Mouse (Mus musculus) MEL (cell line): ENCODE results near the gene Lmbrd1.

Source experiments
- CTCF ChIP-seq, 3 experiments: IDR thresholded peaks in 2 of 3; conservative IDR thresholded peaks in 1 of 3; 2 replicates each; pipeline ENCODE4 v1.5.1; 2011 to 2012; ENCODE audit warnings: low read length in 3 of 3, low read depth in 2 of 3, mild to moderate bottlenecking in 2 of 3, improper control_type of control experiment in 1 of 3, inconsistent platforms in 1 of 3, mixed read lengths in 1 of 3, moderate library complexity in 1 of 3; ENCODE audit not compliant: control insufficient read depth in 1 of 3, insufficient read depth in 1 of 3, poor library complexity in 1 of 3, severe bottlenecking in 1 of 3
- GABPA ChIP-seq: IDR thresholded peaks from 2 replicates; pipeline ENCODE4 v1.6.1; 2012; ENCODE audit warnings: low read depth, mild to moderate bottlenecking, inconsistent platforms, low read length, improper control_type of control experiment, moderate library complexity
- MAZ ChIP-seq: IDR thresholded peaks from 2 replicates; pipeline ENCODE4 v1.6.1; 2012; ENCODE audit warnings: low read depth, mild to moderate bottlenecking, inconsistent platforms, low read length, improper control_type of control experiment
- MXI1 ChIP-seq: IDR thresholded peaks from 2 replicates; pipeline ENCODE4 v1.6.1; 2011; ENCODE audit warnings: mild to moderate bottlenecking, low read depth, low read length, improper control_type of control experiment
- NRF1 ChIP-seq: IDR thresholded peaks from 2 replicates; pipeline ENCODE4 v1.6.1; 2014; ENCODE audit warnings: low read depth, mild to moderate bottlenecking, inconsistent platforms, low read length, improper control_type of control experiment, moderate library complexity; ENCODE audit not compliant: poor library complexity, insufficient read depth, severe bottlenecking
- RAD21 ChIP-seq: IDR thresholded peaks from 2 replicates; pipeline ENCODE4 v1.6.1; 2011; ENCODE audit warnings: mild to moderate bottlenecking, low read depth, low read length, improper control_type of control experiment
- TAL1 ChIP-seq: IDR thresholded peaks from 2 replicates; pipeline ENCODE4 v1.6.1; 2012; ENCODE audit warnings: mild to moderate bottlenecking, inconsistent platforms, low read length, moderate library complexity, mixed read lengths

DNA sequence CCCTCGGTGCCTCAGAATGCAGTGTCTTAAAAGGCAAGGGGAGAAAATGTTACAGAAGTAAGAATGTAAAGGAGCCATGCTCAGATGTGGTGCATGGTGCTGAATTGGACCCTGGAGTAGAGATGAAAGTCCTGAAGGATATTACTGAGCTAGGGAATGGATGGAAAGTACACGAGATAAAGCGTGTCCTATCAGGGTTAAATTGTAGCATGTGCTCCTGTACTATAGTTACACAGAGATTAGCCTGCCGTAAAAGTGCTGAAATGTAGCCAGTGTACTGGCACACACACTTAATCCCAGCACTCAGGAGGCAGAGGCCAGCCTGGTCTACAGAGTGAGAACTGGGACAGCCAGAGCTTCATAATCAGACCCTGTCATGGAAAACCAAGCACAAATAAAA lies 74.3 kb downstream of the Lmbrd1 start:
- TF ChIP-seq MAZ = no peak
- no peak for TF ChIP-seq MXI1
- TF ChIP-seq GABPA = no peak
- no peak for TF ChIP-seq TAL1
- no peak for TF ChIP-seq CTCF (IDR thresholded peaks at IDR 0.05 in 2 of 3, conservative IDR thresholded peaks at IDR 0.05 in 1 of 3; ENCODE audit: control insufficient read depth in 1 of 3, insufficient read depth in 1 of 3, low read depth in 2 of 3, low read length in 3 of 3, poor library complexity in 1 of 3, severe bottlenecking in 1 of 3)
- no peak for TF ChIP-seq NRF1
- no peak for TF ChIP-seq RAD21
